Mouse (Mus musculus): ENCODE measurements at regions not wholly inside any gene's neighbourhood (a gene's known extent, or its start where the extent isn't known, plus 50 kb on each side); places are given as distances from the start of the nearest gene placed in this dataset.

GRCm38 (mm10) chr6:17400147-17400546 lies 63.5 kb upstream of the Met start:
- peak in 1 of 2 experiments; percentile 21 for DNase-seq (ENCODE audit: low spot score in 2 of 2)

- DNase-seq (ENCODE audit: low spot score in 2 of 2) = no peak
These were observed 55.5 kb upstream of the Met start for GRCm38 (mm10) chr6:17408094-17408493.

- no peak for DNase-seq (ENCODE audit: low spot score in 2 of 2)
These were observed 53.7 kb upstream of the Met start for GRCm38 (mm10) chr6:17409703-17410408.

- DNase-seq (ENCODE audit: low spot score in 2 of 2) = no peak
These were observed 53.2 kb upstream of the Met start for GRCm38 (mm10) chr6:17410409-17410722.

Data from cerebellum, postnatal 4 days (tissue).